Mouse (Mus musculus): Measurements from ENCODE around the gene Dnaaf2.

The Dnaaf2 gene

DNA sequence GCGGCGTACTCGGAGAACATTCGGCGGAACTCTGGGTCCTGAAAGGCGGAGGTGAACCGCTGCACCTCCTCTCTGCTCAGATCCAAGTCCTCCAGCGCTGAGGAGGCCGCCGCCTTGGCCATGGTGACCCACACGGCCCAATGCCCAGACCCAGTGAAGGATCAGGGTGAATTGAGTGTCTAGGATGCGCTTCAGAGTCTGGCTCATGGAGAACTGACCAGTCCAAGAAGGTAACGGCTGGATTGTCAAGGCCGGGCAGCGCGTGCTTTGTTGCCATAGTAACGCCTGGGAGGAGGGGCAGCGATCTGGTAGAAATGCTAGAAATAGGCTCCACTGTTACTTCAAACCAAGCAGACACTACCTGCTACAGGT lies at the start of gene Dnaaf2:
TSS of gene Dnaaf2 (minus strand) at position 266 of the 372 bp plus-strand sequence.
- no peak for DNase-seq

DNA sequence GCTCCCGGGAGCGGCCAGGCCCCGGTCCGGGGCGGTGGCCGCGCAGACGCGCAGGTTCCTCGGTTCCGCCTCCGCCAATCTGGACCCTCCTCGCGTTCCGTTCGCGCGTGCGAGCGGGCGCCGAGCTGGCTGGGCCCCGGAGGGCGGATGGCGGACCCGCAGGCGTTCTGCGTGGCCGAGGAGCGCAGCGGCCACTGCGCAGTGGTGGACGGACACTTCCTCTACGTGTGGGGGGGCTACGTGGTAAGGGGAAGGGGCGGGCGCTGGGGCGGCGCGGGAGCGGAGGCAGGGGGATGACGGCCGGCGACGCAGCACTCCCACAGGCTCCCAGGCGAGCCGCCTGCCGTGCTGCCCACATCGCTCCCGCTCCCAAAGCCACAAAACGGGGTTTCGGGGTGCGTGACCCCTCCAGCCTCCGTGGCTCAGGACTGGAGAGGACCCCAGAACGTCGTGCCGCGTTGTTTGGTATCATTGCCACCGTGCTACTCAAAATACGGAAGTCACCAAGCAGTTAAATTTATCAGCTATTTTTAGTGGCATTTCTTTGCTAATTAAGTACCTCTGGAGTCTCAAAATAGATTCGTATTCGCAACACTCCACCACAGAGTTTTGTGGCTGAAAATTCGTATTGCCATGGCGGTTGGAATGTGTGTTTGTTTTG lies 43.7 kb upstream of the Dnaaf2 start:
- DNase-seq = peak; percentile 53

DNA sequence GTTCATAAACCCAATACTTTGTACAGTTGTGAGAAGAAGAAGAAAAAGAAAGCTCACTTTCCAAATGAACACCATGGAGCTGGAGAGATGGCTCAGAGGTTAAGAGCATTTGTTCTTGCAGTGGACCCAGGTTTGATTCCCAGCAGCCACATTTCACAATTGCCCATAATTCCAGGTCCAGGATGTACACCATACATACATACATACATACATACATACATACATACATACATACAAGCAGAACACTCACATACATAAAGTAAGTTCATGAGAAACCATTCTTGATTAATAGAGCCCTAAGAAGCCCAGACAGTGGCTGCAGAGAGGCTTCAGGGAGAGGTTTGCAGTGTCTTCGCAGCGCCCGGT lies 43.2 kb upstream of the Dnaaf2 start:
- no peak for DNase-seq

DNA sequence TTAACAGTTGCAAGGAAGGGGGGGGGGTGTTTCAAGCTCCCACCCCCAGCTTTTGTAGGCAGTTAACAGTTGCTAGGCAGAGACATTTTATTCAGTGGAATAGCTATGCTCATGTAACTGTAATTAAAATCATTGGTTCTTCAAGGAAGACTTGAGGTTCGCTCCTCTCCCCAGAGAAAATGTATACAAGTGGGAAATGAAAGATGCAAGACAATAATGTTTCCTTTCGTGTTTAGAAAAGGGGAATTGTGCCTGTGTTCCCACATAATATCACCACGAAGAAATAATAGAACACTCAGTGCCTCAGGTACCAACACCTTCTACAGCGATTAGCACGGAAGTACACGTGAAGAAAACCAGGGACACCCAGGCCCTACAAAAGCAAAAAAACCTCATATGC lies 42.6 kb upstream of the Dnaaf2 start, which contains the start of gene Klhdc1:
TSS of gene Klhdc1 (plus strand) at position 301 of the 400 bp plus-strand sequence.
- DNase-seq = no peak

DNA sequence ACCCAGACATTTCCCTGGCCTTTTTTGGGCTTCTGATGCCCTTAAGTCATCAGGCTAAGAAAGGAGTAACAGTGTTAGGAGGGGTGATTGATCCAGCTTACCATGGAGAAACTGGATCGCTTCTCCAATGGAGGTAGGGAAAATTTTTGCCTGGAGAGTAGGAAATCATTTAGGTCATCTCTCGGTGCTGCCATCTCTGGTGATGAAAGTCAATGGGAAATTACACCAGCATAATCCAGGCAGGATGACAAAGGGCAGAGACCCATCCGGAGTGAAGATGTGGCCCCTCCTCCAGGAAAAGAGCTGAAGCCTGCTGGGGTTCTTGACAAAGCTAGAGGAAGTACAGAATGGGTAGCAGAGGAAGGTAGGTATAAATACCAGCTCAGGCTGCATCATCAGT lies 40.1 kb upstream of the Dnaaf2 start:
- DNase-seq = no peak

DNA sequence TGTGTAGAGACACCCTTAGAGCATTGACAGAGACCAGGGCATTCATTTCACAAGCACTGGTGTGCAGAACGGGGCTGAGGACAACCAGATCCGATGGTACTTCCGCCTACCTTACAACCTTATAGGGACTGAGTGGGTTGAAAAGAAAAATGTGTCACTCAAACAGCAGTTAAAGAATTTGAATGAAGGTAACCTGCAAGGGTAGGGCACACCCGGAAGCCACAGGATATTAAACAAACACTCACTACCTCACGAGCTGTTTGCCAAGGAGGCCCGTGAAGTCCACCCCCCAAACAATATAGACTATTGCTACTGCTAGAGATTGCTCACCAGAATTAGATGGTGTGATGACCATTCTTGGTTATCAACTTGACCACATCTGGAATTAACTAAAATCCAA lies 37.6 kb upstream of the Dnaaf2 start:
- no peak for DNase-seq

DNA sequence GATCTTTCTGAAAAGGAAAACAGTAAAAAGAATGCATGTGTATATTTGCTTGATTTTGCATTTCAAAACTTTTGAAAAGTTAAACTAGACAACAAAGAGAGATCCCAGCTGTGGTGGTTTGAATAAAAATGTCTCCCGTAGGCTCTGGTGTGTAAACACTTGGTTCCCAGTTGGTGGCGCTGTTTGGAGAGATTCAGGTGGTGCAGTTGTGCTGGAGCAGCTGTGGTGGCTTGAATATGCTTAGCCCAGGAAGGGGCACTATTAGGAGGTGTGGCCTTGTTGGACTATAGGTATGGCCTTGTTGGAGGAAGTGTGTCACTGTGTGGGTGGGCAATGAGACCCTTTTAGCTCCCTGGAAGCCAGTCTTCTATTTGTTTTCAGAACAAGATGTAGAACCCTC lies 31.0 kb upstream of the Dnaaf2 start:
- peak; percentile 51 for DNase-seq

DNA sequence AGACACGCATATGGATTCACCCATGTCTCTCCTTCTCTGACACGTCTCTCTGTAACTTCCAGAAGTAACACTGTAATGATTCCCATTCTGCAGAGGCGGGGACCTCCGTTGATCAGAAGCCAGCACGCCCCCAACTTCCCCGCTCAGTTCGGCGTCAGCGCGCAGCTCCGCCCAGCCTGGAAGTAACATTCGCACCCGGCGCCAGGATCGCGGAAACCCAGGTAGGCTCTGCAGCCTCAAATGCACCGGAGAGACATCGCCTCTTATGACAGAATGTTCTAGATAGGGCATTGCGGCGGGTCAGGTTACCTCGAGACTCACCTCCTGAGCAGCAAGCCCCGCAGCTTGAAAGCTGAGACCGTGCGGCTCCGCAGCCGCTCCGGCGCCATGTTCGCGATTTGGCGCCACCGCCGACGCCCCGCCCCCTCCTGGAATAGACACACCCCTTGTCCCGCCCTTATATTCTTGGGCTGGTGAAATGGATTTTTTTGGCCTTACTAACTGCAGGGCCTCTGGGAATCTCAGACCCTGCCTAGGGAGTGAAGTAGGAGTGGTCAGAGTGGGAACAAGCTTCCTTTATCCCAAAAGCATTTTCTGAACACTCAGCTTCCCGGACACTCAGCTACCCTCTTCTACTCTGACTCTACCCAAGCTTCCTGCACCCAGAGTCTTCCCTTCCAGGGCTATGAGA lies 29.7 kb upstream of the Dnaaf2 start, which contains the start of gene Pole2:
TSS of gene Pole2 (minus strand) at position 420 of the 691 bp plus-strand sequence.
- peak; percentile 87 for DNase-seq

DNA sequence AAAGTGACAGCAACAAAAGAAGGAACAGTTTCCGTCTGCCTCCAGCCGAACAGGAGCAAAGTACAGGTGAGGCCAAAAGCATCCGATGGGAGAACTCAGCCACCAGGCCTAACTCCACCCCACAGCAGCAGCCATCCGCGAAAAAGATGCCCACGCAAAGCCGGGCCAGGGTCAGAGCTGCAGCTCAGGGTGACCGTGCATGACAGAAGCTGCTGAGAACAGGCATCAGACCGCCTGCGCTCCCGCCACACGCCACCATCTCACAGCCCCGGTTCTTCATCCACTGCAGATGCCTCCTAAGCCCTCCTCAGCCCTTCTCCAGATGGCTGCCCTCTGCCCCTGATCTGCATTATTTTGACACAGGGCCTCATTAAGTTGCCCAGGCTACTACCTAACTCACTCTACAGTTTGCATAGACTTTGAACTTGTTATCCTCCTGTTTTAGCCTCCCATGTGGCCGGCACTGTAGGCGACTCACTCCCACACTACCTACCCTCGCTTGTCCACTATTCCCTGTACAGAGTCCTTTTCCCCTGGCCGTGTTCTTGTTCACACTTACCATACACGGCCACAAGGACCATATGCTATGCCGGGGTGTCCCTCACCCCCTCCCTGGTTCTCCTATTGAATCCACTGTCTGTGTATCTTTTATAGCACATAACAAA lies 22.5 kb upstream of the Dnaaf2 start:
- DNase-seq = no peak

DNA sequence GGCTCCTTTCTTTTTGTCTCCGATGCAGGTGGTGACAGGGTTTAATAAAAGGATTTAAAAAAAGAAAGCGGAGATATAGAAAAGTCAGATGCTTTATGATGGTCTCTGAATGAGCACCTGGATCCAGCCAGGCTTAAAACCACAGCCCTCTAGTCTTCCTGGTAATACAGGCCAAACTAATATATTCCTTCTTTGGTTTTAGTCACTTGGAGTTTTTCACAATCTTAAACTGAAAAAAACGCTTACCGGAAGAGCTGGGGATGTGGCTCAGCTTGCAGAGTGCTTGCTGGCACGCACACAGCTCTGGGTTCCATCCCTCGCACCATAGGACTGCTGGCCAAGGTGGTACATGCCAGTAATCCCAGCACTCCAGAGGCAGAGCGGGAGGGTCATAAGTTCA lies 18.4 kb upstream of the Dnaaf2 start:
- no peak for DNase-seq

DNA sequence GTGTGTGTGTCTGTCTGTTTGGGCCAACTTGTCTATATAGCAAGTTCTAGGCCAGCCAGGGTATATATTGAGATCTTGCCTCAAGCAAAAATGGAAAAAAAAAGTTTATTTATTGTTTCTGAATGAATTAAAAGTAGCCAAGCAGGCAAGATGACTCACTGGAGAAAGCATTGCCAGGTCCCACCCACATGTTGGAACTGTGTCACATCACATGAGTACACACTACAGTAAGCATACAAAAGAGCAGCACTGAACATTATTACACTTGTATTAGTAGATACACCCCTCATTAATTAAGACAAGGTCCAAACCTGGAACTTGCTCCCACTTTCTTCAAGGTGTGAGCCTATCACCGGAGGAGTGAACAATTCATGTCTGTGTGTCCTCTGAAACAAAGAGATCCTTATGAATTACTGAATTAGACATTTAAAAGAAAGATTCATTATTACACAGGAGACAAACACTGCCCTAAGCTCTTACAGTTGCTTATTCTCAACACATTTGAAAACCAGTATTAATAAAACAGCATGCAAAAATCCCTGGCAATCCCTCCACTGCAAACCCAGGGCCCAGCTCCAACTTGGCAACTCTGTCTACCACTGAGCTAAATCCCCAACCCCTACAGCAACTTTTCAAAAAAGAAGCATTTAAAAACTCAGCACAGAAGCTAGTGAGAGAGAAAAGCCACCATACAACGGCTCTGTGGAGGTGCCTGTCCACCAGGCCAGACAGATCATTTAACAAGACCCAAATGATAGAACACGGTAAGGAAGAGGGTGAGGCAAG lies 17.0 kb upstream of the Dnaaf2 start:
- DNase-seq = no peak

DNA sequence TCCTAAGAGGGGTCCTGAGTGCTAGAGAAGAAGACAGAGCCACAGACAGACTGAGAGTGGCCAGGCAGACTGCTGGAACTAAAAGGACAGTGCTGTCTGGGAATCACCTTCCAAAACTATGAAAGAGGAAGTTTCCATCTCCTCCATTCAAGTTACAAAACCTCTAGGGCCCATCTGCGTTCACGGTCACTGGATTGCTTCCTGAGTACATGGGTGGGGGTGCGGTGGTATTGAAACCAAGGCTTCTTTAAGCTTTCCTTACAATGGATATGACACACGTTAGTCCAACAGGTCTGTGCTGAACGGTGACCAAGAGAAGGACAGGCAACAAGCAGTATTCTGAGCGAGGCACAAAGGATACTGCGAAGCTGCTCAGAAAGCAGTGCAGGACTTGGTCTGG lies 16.2 kb upstream of the Dnaaf2 start:
- DNase-seq = no peak

DNA sequence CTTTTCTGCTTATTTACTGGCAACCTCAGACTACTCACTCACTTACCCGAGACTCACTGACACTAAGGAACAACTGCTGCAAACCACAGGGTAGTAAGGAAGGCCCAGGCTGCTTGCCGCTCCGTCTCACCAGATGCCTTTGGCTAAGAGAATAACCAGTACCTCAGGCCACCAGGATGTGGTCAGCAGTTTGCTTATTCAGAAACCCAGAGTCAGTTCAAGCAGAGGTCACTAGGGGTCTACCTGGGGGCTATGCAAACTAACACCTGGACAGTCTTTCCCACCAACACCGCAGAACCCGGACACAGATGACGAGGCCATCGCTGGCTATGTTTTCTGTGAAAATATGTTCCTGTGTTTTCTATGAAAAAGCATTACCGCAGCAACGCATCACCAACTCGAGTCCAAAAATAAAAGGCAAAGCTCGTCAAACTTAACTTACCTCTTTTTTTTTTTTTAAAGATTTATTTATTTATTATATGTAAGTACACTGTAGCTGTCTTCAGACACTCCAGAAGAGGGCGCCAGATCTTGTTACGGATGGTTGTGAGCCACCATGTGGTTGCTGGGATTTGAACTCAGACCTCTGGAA lies 15.1 kb upstream of the Dnaaf2 start:
- no peak for DNase-seq

DNA sequence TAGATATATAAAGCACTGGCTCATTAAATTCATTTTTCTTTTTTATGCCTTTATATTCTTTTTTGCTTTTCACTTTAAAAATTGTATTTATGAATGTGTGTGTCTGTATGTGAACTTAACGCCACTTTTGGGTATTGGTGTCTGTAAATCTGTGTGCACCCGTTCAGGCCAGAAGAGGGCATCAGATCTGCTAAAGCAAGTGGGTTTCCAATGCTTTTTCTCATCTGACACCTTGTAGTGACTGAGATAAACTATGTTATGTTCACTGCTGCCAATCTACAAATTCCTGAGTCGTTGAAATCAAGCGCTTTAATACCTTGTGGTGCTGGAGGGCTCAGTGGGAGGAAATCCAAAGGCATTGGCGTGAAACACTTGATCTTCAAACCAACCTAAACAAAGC lies 12.8 kb upstream of the Dnaaf2 start:
- peak; percentile 16 for DNase-seq

DNA sequence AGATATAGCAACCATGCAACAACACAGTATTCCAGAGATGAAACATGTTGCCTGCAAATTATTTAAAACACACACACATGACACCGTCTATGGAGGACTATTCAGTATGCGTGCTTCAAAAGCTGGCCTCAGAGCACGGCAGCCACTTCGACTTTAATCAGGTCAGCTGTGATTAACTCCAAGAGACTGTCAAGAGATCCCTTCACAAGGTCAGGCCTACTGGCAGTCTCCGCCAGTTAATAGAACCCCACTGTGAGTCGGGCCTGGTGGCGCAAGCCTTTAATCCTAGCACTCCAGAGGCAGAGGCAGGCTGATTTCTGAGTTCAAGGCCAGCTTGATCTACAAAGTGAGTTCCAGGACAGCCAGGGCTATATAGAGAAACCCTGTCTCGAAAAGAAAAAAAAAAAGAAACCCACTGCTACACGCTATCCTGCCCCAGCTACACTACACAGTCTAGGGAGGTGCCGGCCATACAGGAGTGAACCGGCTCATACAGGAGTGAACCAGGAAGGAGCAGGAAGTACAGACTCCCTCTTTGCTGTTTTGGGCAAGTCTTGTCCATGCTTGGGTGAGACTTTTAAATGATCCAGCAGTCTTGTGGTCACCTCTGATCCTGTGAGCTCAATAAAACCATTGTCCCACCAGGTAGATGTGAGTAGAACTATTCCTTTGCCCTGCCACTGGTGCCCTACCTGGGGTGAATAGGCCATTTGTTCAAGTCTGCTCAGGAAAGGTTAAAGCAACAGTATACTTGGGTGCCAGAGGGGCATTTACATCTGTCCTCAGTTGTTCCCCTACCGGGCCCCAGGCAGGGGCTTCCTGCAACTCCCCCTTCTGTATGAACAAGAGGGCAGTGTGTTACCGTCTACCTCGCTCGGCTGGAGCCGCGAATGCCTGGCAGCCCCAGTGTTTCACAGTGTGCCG lies 12.1 kb upstream of the Dnaaf2 start:
- DNase-seq = no peak

DNA sequence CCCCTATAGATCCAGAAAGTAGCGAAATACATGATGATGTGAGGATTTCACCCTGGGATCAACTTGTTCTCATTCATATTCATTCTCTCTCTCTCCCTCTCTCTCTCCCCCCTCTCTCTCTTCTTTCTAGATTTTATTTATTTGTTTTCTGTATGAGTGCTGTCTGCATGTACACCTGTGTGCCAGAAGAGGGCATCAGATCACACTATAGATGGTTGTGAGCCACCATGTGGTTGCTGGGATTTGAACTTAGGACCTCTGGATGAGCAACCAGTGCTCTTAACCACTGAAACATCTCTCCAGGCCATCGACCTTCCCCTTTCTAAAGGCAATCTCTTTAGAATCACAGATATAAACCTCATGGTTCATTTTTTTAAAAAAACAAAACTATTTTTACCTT lies 10.3 kb upstream of the Dnaaf2 start:
- DNase-seq = no peak

DNA sequence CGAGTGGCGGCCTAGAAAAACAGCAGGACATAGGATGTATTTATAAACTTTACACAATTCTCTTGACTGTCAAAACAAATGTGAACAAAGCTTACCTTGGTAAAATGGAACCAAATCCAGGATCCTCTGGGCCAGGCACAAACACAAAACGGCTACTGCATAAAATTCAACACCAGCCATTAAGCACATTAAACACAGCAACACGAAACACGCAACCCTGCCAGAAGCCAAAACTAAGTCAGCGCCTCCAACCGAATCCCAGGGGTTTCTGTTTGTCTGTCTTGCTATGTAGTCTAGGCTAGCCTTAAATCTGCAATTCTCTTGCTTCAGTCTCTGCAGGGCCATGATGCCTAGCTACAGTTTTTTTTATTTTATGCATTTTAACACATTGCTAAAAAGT lies 9.7 kb upstream of the Dnaaf2 start:
- no peak for DNase-seq

DNA sequence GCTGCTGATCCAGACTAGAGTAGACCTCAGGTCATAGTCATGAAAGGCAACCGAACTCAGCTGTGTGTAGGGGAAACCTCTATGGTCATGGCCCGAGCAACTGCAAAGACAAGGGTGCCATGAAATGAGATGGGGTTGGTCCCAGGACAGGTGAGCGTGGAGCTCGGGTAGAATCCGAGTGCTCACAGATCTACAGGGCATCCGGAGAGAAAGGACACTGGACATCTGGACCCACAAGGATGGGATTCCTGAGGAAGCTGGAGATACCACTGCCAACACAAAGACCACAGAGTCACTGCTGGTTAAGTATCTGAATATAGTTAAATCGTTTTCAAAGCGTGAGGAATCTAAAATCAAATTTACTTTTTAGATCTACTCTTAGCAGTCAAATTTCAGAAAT lies 9.2 kb upstream of the Dnaaf2 start:
- no peak for DNase-seq

DNA sequence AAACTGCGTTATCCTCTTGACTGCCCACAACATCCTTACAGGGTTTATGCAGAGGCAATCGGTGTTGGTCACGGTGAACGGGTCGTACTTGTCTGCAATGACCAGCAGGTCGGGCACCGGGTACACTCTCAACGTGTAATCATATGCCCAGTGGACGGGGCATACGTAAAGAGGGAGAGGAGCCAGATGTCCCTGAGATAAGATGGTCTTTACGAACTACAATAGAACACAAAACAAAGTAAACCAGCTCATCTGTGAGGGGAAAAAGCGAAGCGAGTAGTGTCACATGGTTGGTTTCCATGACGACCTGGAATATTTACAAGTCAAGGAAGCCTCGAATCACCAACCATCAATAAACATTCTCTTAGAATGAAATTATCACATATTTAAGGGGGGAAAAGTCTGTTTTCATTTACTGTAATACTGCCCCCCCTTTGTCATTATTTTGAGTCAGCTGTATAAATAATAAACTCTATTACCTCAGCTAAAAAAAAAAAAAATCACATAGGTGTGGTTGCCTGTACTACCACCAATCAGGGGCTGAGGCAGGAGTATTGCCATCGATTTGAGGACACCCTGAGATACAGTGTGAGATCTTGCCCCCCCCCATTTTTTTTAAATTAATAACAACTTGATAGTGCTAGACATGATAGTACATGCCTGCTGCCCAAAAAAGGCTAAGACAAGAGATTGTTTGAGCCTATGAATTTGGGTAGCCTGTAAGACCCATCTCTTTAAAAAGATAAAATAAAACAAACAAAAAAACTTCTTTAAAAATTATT lies 6.0 kb upstream of the Dnaaf2 start, which contains the start of gene Gm49384:
TSS of gene Gm49384 (minus strand) at position 216 of the 782 bp plus-strand sequence.
- DNase-seq = no peak

DNA sequence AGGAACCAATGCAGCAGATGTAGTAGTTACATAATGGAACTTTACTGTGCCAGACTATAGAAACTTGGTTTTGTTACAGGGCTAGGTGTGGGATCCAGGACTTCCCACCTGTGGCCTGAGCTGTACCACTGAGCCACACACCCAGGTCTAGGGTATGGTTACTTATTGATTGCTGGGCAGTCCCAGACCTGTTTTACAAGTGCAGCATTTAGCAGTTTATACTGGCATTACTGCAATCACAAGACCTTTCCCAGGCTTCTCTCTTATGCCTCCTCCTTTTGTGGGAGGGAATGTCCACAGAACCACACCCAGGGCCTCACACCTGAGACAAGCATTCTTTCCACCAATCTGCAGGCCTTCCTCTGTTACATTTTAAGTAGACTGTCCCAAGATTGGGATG lies 756 bp upstream of the Dnaaf2 start:
- no peak for DNase-seq
